Mouse (Mus musculus) right cerebral cortex, postnatal 36 days (tissue): ENCODE measurements around the gene Mrps6.
A peak's percentile ranks its signal among the peaks of the same experiment; 100 is the strongest.

ENCODE experiments used
- DNase-seq, 2 experiments: peaks; one replicate each; pipeline ENCODE4 v3.0.0; 2022; ENCODE audit warnings: low spot score in 2 of 2, mixed read lengths in 1 of 2

The Mrps6 gene

GRCm38 (mm10) chr16:92057852-92058643 lies at the start of gene Mrps6, which contains the start of the genes Gm49711 and Slc5a3:
TSS of gene Mrps6 (plus strand) at chr16:92058270.
TSS of gene Gm49711 (plus strand) at chr16:92058316.
TSS of gene Slc5a3 (plus strand) at chr16:92058322.
- DNase-seq = peak; percentile 80 to 81

DNA sequence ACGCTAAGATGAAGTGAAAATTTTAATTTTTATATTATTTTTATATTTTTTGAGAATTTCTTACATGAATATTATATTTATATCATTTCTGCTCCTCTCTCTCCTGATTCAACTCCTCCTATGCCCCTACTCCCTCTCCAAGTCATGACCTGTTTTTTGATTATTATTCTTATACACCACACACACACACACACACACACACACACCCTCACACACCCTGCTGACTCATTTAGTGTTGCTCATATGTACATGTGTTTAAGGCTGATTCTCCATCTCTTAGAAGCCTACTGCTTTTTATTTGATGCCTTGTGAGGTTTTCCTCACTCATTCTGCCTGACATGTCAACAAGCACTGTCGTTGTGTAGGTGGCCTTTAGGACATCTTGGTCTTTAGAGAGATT lies 48.5 kb upstream of the Mrps6 start:
- no peak for DNase-seq

- no peak for DNase-seq
These were observed 41.3 kb upstream of the Mrps6 start for GRCm38 (mm10) chr16:92016792-92017191.

- DNase-seq = no peak
These were observed 38.6 kb upstream of the Mrps6 start for GRCm38 (mm10) chr16:92019141-92020118.

DNA sequence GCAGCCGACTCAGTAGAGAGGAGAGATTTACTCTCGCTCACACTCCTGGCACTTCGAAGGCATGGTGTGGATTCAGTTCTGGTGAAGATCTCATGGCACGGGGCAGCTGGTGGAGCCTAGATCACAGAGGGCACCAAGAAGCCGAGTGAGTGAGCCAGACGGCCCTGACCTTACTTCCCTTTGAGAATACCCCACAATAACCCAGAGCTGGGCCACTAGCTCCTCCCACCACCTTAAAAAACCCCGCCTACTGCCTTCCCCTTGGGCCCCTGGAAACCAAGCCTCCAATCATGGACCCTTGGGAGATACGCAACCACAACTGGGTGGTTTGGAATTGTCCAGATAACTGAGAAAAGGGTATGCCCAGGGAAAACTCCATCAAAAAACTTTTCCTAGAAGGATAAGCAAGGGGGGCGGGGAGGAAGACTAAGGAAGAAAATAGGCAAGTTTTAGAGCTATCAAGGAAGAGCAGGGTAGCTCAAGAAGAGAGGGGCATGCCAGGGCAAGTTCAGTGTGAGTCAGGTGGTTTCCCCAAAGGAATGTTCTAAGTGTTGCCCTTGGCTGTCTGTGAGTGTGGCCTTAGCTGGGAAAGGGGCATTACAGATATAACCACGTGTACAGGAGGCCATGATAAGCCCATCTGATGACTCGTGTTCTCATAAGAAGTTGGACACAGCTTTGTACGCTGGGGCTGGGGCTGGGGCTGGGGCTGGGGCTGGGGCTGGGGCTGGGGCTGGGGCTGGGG lies 36.2 kb upstream of the Mrps6 start:
- no peak for DNase-seq

DNA sequence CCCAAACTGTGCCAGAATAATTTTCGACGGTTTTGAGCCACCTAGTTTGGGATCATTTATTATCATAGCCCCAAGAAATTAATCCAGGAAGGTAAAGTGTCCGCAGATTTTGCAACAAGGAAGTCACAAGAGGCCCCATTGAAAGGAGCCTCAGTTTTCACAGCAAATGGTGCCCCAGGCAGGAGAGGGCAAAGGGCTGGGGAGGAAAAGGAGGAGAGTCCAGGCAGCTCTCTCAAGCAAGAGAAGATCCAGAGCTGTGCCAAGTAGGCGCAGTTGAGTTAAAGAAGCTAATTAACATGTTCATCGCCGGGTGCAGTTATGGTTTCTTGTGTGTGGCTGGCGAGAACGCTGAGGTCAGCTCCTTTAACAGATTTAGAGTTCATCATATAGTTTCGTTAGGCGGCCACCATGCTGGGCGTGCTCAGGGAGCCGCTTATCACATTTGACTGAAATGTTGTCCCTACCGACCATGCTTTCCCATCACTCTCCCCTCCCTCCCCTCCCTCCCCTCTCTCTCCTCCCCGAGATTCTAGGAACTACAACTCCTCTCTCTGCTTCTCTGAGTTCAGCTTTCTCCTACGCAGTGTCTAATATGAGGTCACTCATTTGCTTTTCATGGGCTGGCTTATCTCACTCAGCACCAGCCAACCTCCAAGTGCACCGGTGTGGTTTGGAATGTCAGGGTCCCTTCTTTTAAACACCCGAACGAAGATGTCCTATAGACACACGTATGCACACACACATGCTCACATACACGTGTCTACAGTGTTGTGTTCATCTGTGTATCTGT lies 35.4 kb upstream of the Mrps6 start:
- DNase-seq = no peak

GRCm38 (mm10) chr16:92033286-92033685 lies 24.8 kb upstream of the Mrps6 start:
- no peak for DNase-seq

DNA sequence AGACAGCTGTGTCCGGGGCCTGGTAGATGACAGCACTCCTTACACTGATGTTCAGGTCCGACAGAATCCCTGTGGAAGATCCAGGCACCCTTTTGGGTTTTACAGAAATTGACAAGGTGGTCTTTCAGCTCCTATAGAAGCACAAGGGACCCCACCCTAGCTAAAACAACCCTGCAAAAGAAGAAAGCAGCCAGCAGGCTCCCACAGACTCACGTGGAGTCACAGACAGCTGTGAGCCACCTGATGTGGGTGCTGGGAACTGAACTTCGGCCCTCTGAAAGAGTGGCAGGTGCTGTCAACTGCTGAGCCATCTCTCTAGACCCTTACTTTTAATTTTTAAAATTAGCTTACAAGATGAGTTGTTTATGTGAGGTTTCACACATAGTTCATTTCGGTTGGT lies 23.4 kb upstream of the Mrps6 start:
- DNase-seq = no peak

GRCm38 (mm10) chr16:92036701-92037100 lies 21.4 kb upstream of the Mrps6 start:
- DNase-seq = no peak

DNA sequence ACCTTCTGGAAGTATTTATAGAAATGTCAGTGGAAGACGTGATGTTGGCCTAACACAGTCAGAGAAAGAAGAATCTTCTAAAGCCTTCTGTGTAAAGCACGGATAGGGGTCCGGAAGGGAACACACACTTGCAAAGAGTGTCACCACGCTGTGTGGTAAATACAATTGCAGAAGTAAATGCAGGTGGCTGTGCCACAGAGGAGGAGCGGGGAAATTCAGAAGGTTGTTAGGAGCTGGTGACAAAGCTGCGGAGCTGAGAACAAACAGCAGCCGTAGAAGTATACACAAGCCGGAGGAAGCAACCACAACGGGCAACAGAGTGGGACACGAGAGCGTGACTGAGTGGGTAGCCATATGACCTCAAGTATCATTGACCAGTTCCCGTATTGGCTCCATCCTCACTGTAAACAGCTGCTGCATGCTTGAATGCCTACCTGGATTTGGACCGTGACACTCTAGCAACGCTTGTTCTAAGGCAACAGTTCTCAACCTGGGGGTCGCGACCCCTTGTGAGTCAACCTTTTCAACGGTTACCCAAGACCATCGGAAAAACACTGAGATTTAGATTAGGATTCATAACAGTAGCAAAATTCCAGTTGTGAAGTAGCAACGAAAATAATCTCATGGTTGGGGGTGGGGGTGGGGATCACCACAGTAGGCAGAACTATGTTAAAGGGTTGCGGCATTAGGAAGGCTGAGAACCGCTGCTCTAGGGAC lies 20.0 kb upstream of the Mrps6 start:
- no peak for DNase-seq

DNA sequence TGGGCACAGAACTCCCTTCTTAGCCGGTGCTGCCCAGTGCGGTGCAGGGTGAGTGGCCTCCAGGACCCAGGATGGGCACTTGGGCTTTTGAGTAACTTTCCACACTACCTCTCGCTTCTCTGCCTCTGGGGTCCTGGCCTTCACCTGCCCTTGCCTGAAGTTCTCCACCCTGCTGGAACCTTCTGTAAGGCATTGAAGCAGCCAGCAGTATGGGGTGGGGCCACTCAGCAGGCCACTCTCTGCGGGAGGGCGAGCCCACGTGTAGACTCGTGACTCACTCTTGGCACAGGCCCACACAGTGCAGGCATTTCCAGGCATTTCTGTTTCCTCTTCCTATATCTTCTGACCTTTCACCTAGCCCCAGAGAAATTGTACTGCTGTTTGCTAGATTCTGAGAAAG lies 18.6 kb upstream of the Mrps6 start:
- DNase-seq = no peak

DNA sequence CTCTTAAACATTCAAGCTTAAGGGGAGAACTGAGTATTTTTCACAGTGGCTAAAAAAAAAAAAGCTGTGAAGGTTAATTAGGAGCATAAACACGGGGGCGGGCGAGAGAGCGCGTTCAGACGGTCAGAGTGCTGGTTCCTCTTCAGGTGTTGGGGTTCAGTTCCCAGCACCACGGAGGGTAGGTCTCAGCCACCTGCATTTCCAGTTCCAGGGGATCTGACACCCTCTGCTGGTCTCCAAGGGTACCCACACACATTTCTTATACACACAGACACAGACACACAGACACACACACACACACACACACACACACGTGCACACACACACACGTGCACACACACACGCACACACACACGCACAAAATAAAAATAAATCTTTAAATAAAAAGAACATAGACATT lies 18.1 kb upstream of the Mrps6 start:
- DNase-seq = no peak

- DNase-seq = no peak
These were observed 6.2 kb upstream of the Mrps6 start for GRCm38 (mm10) chr16:92051777-92052310.

DNA sequence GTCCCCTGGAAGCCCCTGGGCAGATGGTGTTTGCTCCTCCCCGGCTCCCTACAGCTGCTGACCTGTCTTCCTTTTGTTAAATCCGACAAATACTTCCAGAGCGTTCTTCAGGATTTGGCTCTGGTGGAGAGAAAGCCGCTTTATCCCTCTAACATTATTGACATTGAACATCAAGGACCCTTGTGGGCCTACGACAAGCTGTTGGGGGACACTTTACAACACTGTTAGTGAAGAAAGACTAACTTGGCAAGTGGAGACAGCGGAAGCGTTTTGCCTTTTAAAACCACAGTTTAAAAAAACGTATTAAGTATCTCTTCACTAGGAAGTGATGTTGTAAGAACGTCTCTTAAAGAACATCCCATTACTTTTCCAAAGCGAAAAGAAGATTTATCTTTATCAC lies 5.5 kb upstream of the Mrps6 start:
- DNase-seq = no peak

DNA sequence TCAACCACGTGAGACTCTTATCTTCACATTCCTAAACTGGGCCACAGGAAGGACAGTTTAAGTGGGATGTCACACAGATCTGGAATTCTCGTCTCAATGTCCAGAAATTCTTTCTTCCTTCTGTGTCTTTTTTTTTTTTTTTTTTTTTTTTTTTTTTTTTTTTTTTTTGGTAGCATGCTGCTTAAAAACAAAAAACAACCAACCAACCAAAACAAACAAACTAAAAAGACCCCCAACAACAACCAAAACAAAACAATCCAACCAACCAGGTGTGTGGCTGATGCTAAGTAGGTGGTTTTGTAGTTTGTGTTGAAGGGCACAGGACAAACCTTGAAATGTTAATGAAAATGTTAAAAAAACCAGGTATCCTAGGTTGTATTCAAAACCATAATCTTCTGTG lies 1.4 kb upstream of the Mrps6 start:
- no peak for DNase-seq

GRCm38 (mm10) chr16:92057456-92057851 lies 616 bp upstream of the Mrps6 start:
- peak in 1 of 2 experiments; percentile 6 for DNase-seq

DNA sequence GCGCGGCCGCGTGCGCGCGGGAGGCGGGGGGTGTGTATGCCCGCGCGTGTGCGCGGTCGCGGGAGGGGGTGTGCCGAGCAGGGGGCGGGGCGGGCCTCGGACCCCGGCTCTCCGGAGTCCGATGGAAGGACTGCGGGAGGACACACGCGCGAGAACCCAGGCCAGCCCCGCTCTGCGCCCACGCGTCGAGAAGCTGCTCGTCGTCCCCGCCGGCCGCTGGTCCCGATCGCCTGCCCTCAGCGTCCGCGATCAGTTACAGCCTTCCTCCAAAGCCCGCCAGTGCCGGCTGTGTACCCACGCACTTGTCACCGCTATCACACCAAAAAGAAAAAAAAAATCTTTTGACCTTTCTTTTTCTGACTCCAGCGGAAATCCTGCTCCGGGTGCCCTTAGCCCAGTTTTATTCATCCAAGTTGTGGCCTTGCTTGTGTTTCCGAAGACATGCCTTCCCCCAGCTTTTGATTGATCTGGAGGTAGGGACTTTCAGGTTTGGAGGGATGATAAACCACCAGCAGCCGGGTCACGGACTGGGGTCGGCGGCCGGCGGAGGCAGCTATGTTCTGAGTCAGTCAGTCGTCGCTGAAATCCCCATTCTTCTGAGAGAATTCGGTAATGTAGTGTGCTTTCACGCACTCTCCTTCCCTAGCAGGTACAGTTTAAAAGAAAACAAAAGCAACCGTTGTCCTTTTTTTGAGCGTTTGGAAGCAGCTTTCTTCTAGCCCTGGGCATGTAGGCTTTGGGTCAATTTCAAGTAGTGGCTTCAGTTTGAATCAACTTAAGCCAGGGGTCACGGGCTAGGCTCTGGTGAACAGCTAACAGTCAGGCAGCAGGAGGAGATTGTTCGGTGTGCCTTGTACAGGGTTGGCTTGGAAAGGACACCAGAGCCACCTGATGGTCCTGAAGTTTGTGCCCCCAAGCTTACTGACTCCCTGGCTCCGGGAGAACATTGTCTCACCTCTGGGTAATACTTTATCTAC lies 862 bp downstream of the Mrps6 start:
- peak in 1 of 2 experiments; percentile 9 for DNase-seq

- DNase-seq = no peak
These were observed 2.1 kb downstream of the Mrps6 start for GRCm38 (mm10) chr16:92060213-92060612.

DNA sequence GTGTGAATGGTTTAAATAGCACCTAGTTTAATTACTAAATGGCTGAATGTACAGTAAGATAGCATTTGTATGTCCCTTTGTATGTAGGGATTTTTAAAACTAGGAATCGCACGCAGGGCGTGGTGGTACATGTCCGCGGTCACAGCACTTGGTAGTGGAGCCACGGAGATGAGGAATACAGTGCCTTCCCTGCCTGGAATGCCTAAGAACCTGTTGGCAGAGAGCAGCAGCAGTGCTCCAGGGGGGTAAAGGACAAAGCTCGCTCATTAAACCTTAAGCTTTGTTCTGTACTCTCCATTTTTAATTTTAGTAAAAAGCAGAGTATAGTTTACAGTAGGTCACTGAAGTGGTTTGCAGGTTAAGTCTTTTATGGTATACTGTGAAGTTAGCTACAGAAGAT lies 3.5 kb downstream of the Mrps6 start:
- no peak for DNase-seq
